Mouse (Mus musculus) right cerebral cortex, postnatal 25 days (tissue): ENCODE data around the gene Trpv2.
A peak's percentile ranks its signal among the peaks of the same experiment; 100 is the strongest.

Experiments
- DNase-seq: peaks from one replicate; pipeline ENCODE4 v3.0.0; 2022

Gene Trpv2

GRCm38 (mm10) chr11:62558961-62559646, 15.2 kb upstream of the Trpv2 start:
- DNase-seq: no peak

DNA sequence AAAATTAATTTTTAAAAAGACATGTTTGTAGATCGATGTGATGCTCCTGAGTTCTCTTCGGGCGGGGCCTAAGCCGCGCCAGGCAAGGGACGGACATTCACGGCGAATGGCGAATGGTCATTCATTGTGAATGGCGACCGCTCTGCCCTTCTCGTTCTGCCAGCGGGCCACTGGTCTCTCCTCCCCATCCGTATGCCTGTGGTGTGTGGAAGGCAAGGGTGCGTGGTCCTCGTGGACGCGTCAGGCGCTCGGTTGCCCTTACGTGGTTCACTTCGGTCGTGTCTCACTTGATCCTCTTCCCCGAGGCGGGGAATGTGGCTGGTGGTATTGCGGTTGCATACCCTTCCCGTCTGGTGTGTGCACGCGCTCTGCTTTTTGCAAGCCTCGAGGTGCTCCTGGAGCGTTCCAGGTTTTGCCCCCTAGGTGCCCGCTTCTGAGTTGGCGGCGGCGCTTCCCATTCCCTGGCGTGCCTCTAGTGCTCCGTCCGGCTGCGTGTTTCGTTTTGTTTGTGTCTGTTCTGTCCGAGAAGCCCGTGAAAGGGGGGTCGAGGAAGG, 13.7 kb upstream of the Trpv2 start:
- no peak for DNase-seq

GRCm38 (mm10) chr11:62563590-62563989, 10.7 kb upstream of the Trpv2 start:
- no peak for DNase-seq

GRCm38 (mm10) chr11:62565747-62566146, 8.5 kb upstream of the Trpv2 start:
- no peak for DNase-seq

DNA sequence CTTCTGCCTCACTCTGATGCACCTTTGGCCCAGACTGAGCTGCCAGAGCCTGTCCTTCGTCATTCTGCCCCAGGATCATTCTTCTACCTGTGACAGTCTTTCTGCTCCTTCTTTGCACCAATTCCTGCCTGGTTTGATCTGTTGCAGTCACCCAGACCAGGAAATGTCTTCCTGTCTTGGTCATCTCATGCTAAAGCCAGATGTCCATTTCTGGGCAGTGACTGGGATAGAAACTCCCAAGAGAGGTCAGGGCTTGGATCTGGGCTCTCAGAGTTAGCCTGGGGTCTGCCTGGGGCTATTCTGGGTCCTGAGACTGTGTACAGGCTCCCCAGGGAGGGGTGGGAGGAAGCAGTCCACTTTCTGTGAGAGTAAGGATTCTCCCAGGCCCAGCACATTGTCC, 8.1 kb upstream of the Trpv2 start:
- DNase-seq: no peak

DNA sequence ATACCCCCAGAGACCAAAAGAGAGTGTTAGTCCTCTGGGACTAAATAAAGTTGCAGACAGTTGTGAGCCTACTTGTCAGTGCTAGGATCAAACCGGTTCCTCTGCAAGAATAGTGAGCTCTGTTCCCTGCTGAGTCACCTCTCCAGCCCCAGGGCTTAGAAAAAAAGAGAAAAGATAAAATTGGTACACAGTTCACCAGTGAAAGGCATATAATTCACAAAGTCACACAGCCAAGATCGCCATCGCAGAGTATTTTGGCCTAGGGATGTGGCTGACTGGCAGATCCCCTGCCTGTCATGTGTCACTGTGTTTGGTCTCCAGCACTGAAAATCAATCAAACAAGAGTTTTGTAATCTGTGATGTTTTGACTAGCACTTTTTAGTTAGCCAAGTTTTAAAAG, 6.0 kb upstream of the Trpv2 start:
- DNase-seq: no peak

DNA sequence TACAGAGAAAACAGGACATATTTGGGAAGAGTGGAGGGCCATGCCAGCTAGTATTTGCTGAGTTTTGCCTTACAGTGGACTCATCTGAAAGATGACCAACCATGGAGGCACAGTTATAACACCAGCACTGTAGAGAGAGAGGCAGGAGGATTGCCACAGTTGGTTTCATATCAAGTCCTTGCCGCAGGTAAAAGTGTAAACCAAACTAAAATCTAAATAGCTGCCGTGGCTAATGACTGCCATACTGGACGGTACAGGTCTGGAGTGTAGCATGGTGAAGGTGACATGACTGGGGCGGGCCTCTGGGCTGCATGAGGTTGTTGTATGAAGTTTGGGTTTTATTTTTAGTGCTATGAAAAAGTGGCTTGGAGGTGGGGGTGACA, 408 bp downstream of the Trpv2 start:
- DNase-seq: no peak

- peak; percentile 83 for DNase-seq
Observed at GRCm38 (mm10) chr11:62575297-62575658, 992 bp downstream of the Trpv2 start.

DNA sequence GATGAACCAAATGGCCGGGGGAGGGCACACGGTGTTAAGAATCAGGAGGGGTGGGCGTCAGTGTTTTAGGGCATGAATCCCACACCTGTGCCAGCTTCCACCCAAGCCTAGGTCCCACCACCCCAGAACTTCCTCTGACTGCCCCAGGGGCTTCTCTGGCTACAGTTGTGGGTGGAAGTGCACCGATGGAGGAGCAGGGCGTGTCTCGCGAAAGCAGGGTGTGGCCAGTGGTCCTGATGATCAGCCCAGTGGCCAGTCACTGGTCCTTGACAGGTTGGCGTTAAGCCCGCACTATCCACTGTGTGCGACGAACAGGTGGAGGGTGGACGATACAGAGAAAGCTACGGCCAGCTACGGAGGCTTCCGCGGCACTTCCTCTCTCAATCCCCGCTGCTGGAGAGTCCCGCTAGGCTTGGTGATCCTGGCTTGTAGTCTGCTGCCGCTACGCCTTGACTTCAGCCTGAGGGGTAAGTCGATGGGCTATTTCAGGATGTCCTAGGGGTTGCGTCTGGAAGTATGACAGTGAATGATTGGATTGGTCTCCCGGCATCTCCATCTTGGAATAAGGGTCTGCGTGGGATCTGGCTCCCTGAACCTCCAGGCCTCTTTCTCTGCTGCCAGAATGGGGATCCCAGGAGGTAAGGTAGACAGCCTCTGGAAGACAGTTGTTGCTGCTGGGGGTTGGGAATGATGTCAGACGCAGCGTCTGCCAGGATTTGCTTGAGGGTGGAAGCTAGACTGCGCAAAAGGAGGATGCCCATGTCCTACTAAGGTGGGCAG, 1.6 kb downstream of the Trpv2 start:
- peak; percentile 65 for DNase-seq

DNA sequence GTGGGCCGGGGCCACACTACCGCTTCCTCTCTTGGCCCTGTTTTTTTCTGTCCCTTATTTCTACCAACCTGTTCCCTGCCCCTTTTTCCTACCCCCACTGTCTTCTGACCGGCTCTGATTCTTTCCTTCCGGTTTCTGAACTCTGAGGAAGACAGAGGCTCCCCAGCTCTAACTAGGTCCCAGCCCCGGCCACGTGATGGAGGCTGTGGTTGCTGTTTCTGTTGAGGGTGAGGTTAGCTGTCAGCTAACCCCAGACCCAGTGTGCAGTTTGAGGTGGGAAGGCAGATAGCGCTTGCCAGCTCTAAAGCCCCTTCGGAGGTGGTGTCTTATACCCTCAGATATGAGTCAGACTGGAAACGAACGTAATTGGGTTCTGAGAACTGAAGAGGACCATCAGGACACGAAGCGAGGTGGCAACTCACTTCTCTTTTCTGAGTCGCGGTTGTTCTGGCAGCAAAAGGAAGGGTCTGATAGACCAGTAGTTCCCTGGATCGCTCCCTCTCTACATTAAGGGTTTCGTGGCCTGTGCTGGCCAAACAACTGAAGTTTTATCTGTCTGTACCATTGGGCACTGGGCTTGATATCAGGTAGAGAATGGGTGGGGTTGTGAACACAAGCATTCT, 2.4 kb downstream of the Trpv2 start:
- peak; percentile 45 for DNase-seq

GRCm38 (mm10) chr11:62583031-62583430, 8.7 kb downstream of the Trpv2 start:
- no peak for DNase-seq

- DNase-seq: no peak
Observed at GRCm38 (mm10) chr11:62584671-62585206, 10.5 kb downstream of the Trpv2 start.

- no peak for DNase-seq
Observed at GRCm38 (mm10) chr11:62587034-62587433, 12.7 kb downstream of the Trpv2 start.

DNA sequence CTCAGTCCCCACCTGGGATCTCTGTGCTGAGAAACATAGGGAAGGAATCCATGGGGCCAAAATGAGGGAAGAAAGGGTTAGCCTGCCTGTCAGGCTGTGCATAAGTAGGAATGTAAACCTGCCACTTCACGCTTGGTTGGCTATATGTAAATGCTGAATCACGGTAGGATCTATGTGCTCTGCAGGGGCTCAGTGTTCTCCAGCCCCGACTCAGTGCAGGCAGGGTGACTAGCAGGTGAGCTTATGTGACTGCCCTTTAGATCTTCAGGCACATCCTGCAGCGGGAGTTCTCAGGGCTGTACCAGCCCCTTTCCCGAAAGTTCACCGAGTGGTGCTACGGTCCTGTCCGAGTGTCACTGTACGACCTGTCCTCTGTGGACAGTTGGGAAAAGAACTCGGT, 15.1 kb downstream of the Trpv2 start:
- no peak for DNase-seq

- no peak for DNase-seq
Observed at GRCm38 (mm10) chr11:62591026-62591425, 16.7 kb downstream of the Trpv2 start.

DNA sequence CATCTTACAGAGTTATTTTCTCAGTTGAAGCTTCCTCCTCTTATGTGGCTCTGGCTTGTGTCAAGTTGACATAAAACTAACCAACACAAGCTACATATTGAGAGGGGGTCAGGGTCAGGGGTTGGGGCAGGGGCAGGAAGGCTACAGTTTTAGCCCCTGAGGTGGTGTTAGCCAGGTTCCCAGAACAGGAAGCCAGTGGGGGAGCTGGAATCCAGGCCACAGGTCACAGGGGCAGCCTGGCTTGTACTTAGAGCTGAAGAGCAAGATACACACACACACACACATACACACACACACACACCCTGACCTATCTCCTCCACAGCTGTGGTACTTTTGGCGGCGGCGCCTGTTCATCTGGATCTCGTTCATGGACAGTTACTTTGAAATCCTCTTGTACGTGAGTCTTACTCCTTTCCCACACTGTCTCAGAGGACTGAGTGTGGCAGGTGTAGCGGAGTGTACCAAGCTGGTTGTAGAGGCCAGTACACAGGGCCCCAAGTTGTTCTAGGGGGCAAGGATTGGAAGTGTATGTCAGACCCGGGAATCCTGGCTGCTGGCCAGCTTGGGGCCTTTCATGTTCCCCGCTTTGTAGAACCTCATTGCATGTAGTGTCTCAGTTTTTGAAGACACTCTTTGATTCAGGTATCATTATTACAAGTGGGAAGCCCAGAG, 17.8 kb downstream of the Trpv2 start:
- DNase-seq: no peak

GRCm38 (mm10) chr11:62598571-62598970, 24.3 kb downstream of the Trpv2 start:
- no peak for DNase-seq

DNA sequence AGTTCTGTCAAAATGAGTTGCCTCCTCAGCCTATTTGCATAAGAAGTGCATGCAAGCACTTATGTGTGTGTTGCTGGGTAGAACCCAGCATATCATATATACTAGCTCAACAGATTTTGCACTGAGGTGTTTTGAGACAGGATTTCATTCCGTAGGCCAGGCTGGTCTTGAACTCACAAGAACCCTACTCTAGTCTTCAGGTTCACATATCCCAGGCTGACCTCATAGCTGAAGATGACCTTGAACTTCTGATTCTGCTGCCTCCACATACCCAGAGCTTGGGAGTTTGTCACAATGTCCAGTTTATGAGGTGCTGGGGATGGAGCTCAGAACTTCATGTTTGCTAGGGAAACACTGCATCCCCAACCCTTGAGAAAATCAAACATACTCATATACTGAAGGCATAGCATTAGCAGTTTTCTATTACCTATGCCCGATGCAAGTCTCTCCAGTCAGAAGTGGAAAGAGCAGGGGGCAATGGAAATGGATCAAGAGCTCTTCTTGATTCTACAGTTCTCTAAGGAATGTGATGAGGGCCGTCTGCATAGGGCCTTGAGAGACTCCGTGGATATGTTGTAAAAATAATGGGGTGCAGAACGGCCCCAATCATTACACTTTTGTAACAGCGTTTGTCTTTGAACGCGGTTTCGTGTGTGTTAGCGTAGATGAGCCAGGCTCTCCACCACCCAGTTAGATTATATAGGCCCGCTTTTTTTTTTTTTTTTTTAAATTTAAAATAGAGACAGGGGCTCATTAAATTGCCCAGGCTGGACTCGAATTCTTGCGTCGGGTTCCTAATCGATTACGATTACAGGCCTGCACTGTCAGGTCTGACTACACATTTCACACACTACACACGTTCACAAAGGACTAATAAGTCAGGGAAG, 27.7 kb downstream of the Trpv2 start:
- no peak for DNase-seq

- DNase-seq: peak; percentile 98
Observed at GRCm38 (mm10) chr11:62602619-62603311, 28.5 kb downstream of the Trpv2 start.

GRCm38 (mm10) chr11:62603312-62604056, 29.2 kb downstream of the Trpv2 start:
- no peak for DNase-seq
